Mouse (Mus musculus): ENCODE measurements around the gene Tubb4a. TPM values are rescaled to one million over a fixed set of nuclear protein-coding genes. Genes with fewer than 3 reads are reported as not detected.

Tubb4a gene
- polyA plus RNA-seq, 1 experiment from 2014 or later = 362 TPM

DNA sequence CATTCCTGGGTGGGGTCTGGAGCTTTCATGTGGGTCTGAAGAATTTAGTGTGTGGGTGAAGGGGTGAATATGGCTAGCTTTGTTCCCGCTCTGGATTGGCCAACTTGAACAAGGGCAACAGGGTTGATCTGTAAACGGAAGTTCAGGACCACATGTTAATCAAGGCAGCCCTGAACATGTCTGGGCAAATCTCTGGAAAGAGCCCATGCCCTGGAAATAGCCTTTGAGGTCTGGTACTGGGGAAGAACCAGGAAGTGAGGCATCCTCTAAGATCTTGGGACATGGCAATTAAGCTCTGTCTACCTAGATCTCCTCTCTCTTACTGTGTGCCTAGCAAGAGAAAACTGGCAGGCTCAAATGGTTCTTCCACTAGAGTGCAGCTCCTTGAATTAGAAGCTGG, 34.3 kb upstream of the Tubb4a start:
- Histone ChIP-seq H3K9me3 (ENCODE audit: control insufficient read depth, low read length) (no peaks in the 10 kb centered on the region), H3K36me3 (ENCODE audit: control insufficient read depth, insufficient read depth, low read length) (no peaks in the 10 kb centered on the region), H3K27ac (ENCODE audit: low read depth, low read length) (no peak overlapping the region), H3K9ac (ENCODE audit: low read depth, low read length) (no peak overlapping the region), H3K4me3 (ENCODE audit: low read length) (no peak overlapping the region), H3K4me2 (ENCODE audit: low read length) (no peak overlapping the region), H3K27me3 (replicated peaks; ENCODE audit: control insufficient read depth, insufficient read depth, low read length) (no peaks in the 10 kb centered on the region), H3K4me1 (ENCODE audit: control insufficient read depth, insufficient read depth, low read depth, low read length) (no peaks in the 10 kb centered on the region)
- 97% methylated on average over 2 of the region's 2 CpGs for WGBS
- no peak for ATAC-seq

DNA sequence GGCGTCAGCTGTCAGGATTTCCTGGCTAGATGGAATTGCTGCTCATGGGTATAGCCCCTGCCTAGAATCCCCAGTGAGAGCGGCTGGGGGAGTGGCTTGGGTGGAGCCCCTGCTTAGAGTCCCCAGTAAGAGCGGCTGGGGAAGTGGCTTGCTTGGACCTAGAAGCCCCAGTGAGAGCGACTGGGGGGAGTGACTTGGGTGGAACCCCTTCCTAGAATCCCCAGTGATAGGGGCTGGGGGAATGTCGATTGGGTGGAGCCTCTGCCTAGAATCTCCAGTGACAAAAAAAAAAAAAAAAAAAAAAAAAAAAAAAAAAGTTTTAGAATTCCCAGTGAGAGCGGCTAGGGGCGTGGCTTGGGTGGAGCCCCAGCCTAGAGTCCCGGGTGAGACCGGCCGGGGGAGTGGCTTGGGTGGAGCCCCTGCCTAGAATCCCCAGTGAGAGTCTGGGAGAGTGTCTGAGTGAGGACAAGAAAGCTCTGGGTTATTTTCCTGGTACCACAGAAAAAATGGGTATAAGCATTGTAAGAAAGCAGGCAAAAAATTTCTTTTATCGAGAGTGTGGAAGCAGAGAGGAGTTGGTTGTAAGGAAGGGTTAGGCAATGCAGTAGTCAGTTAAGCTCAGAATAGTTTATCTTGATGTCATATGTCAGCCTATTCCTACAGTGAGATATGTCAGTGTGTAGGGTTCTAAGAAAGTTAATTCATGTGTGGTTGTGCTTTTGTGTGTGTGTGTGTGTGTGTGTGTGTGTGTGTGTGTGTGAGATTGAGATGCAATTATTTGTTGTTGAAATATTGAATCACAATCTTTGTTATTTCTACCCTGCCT, 31.2 kb upstream of the Tubb4a start:
- Histone ChIP-seq H3K4me1 (ENCODE audit: control insufficient read depth, insufficient read depth, low read depth, low read length) (no peaks in the 10 kb centered on the region), H3K27me3 (replicated peaks; ENCODE audit: control insufficient read depth, insufficient read depth, low read length) (no peaks in the 10 kb centered on the region), H3K9me3 (ENCODE audit: control insufficient read depth, low read length) (no peaks in the 10 kb centered on the region), H3K4me2 (ENCODE audit: low read length) (peak overlapping the region; percentile 1; the same call in 1 of the 2 replicates), H3K9ac (ENCODE audit: low read depth, low read length) (no peak overlapping the region), H3K4me3 (ENCODE audit: low read length) (no peak overlapping the region), H3K27ac (ENCODE audit: low read depth, low read length) (no peak overlapping the region), H3K36me3 (ENCODE audit: control insufficient read depth, insufficient read depth, low read length) (no peaks in the 10 kb centered on the region)
- WGBS = 1% methylated on average over 11 of the region's 11 CpGs
- ATAC-seq = peak; percentile 48; the same call in 1 of the 2 replicates

DNA sequence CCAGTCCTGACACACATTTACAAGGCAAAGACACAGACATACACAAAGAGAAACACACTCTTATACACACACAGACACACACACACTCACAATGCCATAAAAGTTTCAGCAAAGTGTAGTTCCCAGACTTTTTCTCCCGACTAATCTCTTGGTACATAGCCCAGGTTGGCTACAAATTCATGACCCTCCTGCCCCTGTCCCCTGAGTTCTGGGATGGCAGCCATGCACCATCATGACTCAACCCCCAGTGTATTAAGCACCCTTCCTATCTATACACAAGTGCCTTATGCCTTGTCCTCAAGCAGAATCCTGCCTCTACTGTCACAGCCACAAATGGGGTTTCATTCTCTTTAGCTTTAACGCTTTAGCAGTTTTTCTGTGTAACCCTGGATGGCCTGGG, 29.2 kb upstream of the Tubb4a start:
- no peak overlapping the region for H3K27ac ChIP-seq (ENCODE audit: low read depth, low read length)
- no peak overlapping the region for H3K4me2 ChIP-seq (ENCODE audit: low read length)
- H3K4me1 ChIP-seq (ENCODE audit: control insufficient read depth, insufficient read depth, low read depth, low read length) = no peaks in the 10 kb centered on the region
- WGBS = 88% methylated on average over 2 of the region's 2 CpGs
- ATAC-seq = no peak
- H3K4me3 ChIP-seq (ENCODE audit: low read length) = no peak overlapping the region
- no peaks in the 10 kb centered on the region for H3K9me3 ChIP-seq (ENCODE audit: control insufficient read depth, low read length)
- H3K36me3 ChIP-seq (ENCODE audit: control insufficient read depth, insufficient read depth, low read length) = no peaks in the 10 kb centered on the region
- no peak overlapping the region for H3K9ac ChIP-seq (ENCODE audit: low read depth, low read length)
- no peaks in the 10 kb centered on the region for H3K27me3 ChIP-seq (replicated peaks; ENCODE audit: control insufficient read depth, insufficient read depth, low read length)

DNA sequence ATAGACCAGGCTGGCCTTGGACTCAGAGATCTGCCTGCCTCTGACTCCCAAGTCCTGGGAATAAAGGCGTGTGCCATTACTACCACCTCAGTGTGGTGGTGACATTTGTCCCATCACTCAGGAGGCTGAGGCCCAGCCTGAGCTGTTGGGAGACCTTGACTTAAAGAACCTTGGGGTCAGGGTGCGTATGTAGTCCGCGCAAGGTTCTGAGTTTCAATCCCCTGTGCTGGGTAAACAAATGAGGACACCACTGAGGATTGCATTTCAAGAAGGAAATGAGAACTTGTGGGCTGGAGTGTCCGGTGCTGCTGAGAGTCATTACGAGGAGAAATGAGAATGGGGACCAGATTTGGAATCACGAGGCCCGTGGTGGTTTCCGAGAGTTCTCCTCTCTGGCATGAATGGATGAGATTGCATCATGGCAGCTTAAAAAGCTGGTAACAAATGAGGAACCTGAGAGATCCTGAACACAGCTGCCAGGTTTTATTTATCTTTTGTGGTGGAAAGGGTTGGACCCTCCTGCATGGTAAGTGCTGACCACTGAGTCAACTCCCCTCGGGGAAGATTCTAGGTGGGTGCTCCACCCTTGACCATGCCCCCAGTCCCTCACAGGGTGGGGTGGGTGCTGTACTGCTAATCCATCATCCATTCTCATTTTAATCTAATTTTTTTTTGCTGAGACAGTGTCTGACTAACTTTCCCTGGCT, 25.3 kb upstream of the Tubb4a start:
- Histone ChIP-seq H3K9ac (ENCODE audit: low read depth, low read length) (no peak overlapping the region), H3K27me3 (replicated peaks; ENCODE audit: control insufficient read depth, insufficient read depth, low read length) (no peaks in the 10 kb centered on the region), H3K9me3 (ENCODE audit: control insufficient read depth, low read length) (no peaks in the 10 kb centered on the region), H3K36me3 (ENCODE audit: control insufficient read depth, insufficient read depth, low read length) (no peaks in the 10 kb centered on the region), H3K4me1 (ENCODE audit: control insufficient read depth, insufficient read depth, low read depth, low read length) (no peaks in the 10 kb centered on the region), H3K4me3 (ENCODE audit: low read length) (no peak overlapping the region), H3K4me2 (ENCODE audit: low read length) (no peak overlapping the region), H3K27ac (ENCODE audit: low read depth, low read length) (no peak overlapping the region)
- 94% methylated on average over 10 of the region's 10 CpGs for WGBS
- no peak for ATAC-seq

DNA sequence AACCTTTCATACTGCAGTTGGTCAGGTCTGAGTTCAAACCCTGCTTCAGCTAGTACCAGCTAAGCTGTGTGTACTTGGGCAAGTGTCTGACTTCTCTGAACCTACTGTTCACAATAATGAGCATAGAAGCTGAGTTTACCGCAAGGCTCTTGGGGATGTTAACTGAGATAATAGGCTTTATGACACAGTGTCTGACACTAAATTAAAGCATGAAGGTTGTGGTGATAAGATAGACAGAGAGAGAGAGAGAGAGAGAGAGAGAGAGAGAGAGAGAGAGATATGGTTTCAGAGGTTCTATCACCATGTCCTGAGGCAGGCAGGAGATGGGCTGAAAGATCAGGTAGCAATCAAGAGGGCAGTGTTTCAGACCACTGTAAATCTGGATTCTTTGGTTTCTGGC, 22.4 kb upstream of the Tubb4a start:
- Histone ChIP-seq H3K4me1 (ENCODE audit: control insufficient read depth, insufficient read depth, low read depth, low read length) (peaks cover 4% of the 10 kb centered on the region; the same call in 1 of the 2 replicates), H3K9me3 (ENCODE audit: control insufficient read depth, low read length) (no peaks in the 10 kb centered on the region), H3K4me2 (ENCODE audit: low read length) (no peak overlapping the region), H3K27me3 (replicated peaks; ENCODE audit: control insufficient read depth, insufficient read depth, low read length) (no peaks in the 10 kb centered on the region), H3K36me3 (ENCODE audit: control insufficient read depth, insufficient read depth, low read length) (no peaks in the 10 kb centered on the region), H3K9ac (ENCODE audit: low read depth, low read length) (no peak overlapping the region), H3K27ac (ENCODE audit: low read depth, low read length) (no peak overlapping the region), H3K4me3 (ENCODE audit: low read length) (no peak overlapping the region)
- 82% methylated on average over 1 of the region's 1 CpGs for WGBS
- no peak for ATAC-seq

DNA sequence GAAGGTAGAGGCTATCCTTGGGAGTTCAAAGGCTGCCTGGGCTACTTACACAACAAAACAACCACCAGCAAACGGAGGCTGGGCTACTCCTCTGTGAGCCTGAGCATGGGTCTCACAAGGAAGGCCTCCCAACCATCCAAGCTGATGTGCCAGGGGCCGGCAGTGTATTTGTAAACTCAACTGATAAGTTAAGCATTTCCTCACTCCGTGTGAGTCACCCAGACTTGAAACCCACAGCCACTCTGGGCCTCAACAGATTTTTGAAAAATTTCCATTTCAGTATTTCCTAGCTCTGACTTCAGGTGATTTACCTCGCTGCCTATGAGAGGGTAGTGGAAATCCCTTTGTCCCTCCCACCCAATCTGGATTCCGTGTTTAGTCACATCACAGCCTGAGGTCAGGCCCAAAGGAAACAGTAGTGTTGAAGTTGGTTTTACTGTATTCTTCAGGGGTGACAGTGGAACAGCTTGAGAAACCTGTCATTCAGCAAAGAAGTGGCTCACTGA, 21.1 kb upstream of the Tubb4a start:
- peaks cover 10% of the 10 kb centered on the region; the same call in 1 of the 2 replicates for H3K4me1 ChIP-seq (ENCODE audit: control insufficient read depth, insufficient read depth, low read depth, low read length)
- no peak overlapping the region for H3K4me3 ChIP-seq (ENCODE audit: low read length)
- no peak overlapping the region for H3K9ac ChIP-seq (ENCODE audit: low read depth, low read length)
- H3K9me3 ChIP-seq (ENCODE audit: control insufficient read depth, low read length) = no peaks in the 10 kb centered on the region
- 60% methylated on average over 5 of the region's 5 CpGs for WGBS
- H3K4me2 ChIP-seq (ENCODE audit: low read length) = no peak overlapping the region
- no peaks in the 10 kb centered on the region for H3K27me3 ChIP-seq (replicated peaks; ENCODE audit: control insufficient read depth, insufficient read depth, low read length)
- ATAC-seq = no peak
- no peak overlapping the region for H3K27ac ChIP-seq (ENCODE audit: low read depth, low read length)
- H3K36me3 ChIP-seq (ENCODE audit: control insufficient read depth, insufficient read depth, low read length) = no peaks in the 10 kb centered on the region

DNA sequence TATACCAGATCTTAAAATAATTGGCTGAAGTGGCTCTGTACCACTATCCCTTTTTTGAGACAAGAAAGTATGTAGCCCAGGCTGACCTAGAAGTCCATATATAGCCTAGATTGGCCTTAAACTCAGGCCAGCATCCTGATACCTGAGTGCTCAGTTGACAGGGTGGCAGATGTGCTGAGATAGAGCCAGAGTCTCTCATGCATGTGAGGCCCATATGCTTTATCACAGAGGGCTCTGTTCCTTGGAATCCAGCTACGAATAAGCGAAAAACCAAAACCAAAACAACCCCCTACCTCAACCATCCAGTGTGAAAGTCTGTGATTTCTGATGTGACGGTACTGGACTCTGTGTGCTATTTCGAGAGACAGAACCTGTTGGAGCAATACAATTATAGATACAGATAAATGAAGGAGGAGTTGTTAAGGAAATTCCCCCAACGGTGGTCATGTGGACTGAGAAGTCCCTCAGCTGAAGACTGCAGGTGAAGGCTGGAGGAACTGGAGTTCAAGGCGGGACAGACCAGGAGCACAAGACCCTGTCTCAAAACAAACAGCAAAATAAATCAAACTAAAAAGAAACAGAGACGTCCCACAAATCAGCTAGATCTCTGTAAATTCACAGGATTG, 20.6 kb upstream of the Tubb4a start:
- 82% methylated on average over 7 of the region's 7 CpGs for WGBS

DNA sequence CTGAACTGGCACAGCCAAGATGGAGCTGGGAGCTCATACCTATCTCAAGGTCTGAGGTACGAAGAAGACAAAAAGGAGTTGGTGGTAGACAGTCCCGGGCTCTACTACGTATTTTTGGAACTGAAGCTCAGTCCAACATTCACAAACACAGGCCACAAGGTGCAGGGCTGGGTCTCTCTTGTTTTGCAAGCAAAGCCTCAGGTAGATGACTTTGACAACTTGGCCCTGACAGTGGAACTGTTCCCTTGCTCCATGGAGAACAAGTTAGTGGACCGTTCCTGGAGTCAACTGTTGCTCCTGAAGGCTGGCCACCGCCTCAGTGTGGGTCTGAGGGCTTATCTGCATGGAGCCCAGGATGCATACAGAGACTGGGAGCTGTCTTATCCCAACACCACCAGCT, 19.5 kb upstream of the Tubb4a start:
- Histone ChIP-seq H3K36me3 (ENCODE audit: control insufficient read depth, insufficient read depth, low read length) (no peaks in the 10 kb centered on the region), H3K4me1 (ENCODE audit: control insufficient read depth, insufficient read depth, low read depth, low read length) (peaks cover 10% of the 10 kb centered on the region; the same call in 1 of the 2 replicates), H3K4me3 (ENCODE audit: low read length) (no peak overlapping the region), H3K9ac (ENCODE audit: low read depth, low read length) (no peak overlapping the region), H3K4me2 (ENCODE audit: low read length) (no peak overlapping the region; the same call in 1 of the 2 replicates), H3K27ac (ENCODE audit: low read depth, low read length) (no peak overlapping the region), H3K9me3 (ENCODE audit: control insufficient read depth, low read length) (no peaks in the 10 kb centered on the region), H3K27me3 (replicated peaks; ENCODE audit: control insufficient read depth, insufficient read depth, low read length) (no peaks in the 10 kb centered on the region)
- WGBS = 88% methylated on average over 5 of the region's 5 CpGs
- no peak for ATAC-seq

More for the DNA sequence above, 20.6 kb upstream of the Tubb4a start:
- Histone ChIP-seq H3K4me1 (ENCODE audit: control insufficient read depth, insufficient read depth, low read depth, low read length) (peaks cover 10% of the 10 kb centered on the region; the same call in 1 of the 2 replicates), H3K9ac (ENCODE audit: low read depth, low read length) (no peak overlapping the region), H3K27me3 (replicated peaks; ENCODE audit: control insufficient read depth, insufficient read depth, low read length) (no peaks in the 10 kb centered on the region), H3K4me2 (ENCODE audit: low read length) (no peak overlapping the region), H3K4me3 (ENCODE audit: low read length) (no peak overlapping the region), H3K9me3 (ENCODE audit: control insufficient read depth, low read length) (no peaks in the 10 kb centered on the region), H3K27ac (ENCODE audit: low read depth, low read length) (no peak overlapping the region), H3K36me3 (ENCODE audit: control insufficient read depth, insufficient read depth, low read length) (no peaks in the 10 kb centered on the region)
- no peak for ATAC-seq

DNA sequence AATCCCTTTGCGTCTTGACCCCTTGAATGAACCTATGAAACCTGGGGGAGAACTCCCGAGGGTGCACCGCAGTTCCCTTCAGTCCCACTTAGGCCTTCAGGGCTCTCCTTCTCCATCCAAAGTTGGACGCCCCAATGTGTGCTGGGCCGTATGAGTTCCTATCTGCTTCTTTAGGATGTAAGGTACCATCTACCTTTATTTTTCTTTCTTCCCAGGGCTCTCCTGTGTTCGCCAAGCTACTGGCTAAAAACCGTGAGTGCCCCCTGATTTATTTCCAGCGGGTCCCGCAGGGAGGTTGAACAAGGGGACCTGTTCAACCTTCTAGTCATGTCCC, 18.4 kb upstream of the Tubb4a start:
- H3K4me3 ChIP-seq (ENCODE audit: low read length) = peak overlapping the region; percentile 72
- H3K9ac ChIP-seq (ENCODE audit: low read depth, low read length) = peak overlapping the region; percentile 73
- ATAC-seq = peak; percentile 9; the same call in 1 of the 2 replicates
- peak overlapping the region; percentile 82 for H3K4me2 ChIP-seq (ENCODE audit: low read length)
- no peaks in the 10 kb centered on the region for H3K27me3 ChIP-seq (replicated peaks; ENCODE audit: control insufficient read depth, insufficient read depth, low read length)
- 6% methylated on average over 9 of the region's 9 CpGs for WGBS
- peaks cover 10% of the 10 kb centered on the region; the same call in 1 of the 2 replicates for H3K4me1 ChIP-seq (ENCODE audit: control insufficient read depth, insufficient read depth, low read depth, low read length)
- no peak overlapping the region for H3K27ac ChIP-seq (ENCODE audit: low read depth, low read length)
- H3K36me3 ChIP-seq (ENCODE audit: control insufficient read depth, insufficient read depth, low read length) = no peaks in the 10 kb centered on the region
- H3K9me3 ChIP-seq (ENCODE audit: control insufficient read depth, low read length) = no peaks in the 10 kb centered on the region
